Mouse (Mus musculus) hematopoietic stem cell, adult 5-6 weeks (primary cell): ENCODE measurements around the gene Ptgfrn. TPM values are rescaled to one million over a fixed set of nuclear protein-coding genes. Genes with fewer than 3 reads are reported as not detected.

Experiments used
- ATAC-seq, 2 experiments: fragments of 125-278 bp in 1 of 2; replicated peaks in 1 of 2; 2 replicates each; pipeline ENCODE4 v1.8.0; 2016 to 2017; ENCODE audit warnings: inconsistent platforms in 2 of 2, mild to moderate bottlenecking in 2 of 2, moderate number of reproducible peaks in 2 of 2, low read depth in 1 of 2, moderate TSS enrichment in 1 of 2; ENCODE audit not compliant: low FRiP score in 2 of 2, poor library complexity in 2 of 2, severe bottlenecking in 2 of 2, insufficient read depth in 1 of 2, low TSS enrichment in 1 of 2
- total RNA-seq: library from RNA; stranded (forward); fragments of 172-1452, 232-1000 nt; gene quantifications from 2 replicates; pipeline ENCODE4 v1.2.3, GENCODE M21; 2017

Gene Ptgfrn
- total RNA-seq, 1 experiment from 2014 or later: 0.10 TPM

GRCm38 (mm10) chr3:100999732-101000131 is 110.3 kb downstream of the Ptgfrn start:
- no peak for ATAC-seq

GRCm38 (mm10) chr3:100998904-100999340 is 111.2 kb downstream of the Ptgfrn start:
- peak in 1 of 2 experiments; percentile 36; a peak in 1 of 4 replicates for ATAC-seq

GRCm38 (mm10) chr3:100997785-100998570 is 112.1 kb downstream of the Ptgfrn start:
- ATAC-seq: peak; percentile 56 to 68

GRCm38 (mm10) chr3:100994252-100994651 is 115.8 kb downstream of the Ptgfrn start:
- ATAC-seq: no peak

GRCm38 (mm10) chr3:100993718-100994117 is 116.4 kb downstream of the Ptgfrn start:
- ATAC-seq: peak; percentile 80 to 84

GRCm38 (mm10) chr3:100993158-100993557 is 116.9 kb downstream of the Ptgfrn start:
- ATAC-seq: no peak

Other genes with a start within 250 kb of the Ptgfrn start
- gene Trim45, start 188.1 kb downstream of the Ptgfrn start, total RNA-seq: 7.8 and 9.6 TPM in 2 replicates
- gene Ttf2, start 140.6 kb downstream of the Ptgfrn start, total RNA-seq: 24.2 and 24.5 TPM in 2 replicates
- 0.79 and 2.4 TPM in 2 replicates for gene Cd101, start 80.7 kb downstream of the Ptgfrn start, total RNA-seq
- gene Cd2, start 177.7 kb upstream of the Ptgfrn start, total RNA-seq: 2.5 and 5.7 TPM in 2 replicates